Mouse (Mus musculus) WW6 (cell line): Measurements from ENCODE around the gene Ect2l.

Experiments
- DNase-seq: peaks from one replicate; pipeline ENCODE4 v3.0.0-alpha.2; 2013; ENCODE audit warnings: low read depth, low spot score

The Ect2l gene

DNA sequence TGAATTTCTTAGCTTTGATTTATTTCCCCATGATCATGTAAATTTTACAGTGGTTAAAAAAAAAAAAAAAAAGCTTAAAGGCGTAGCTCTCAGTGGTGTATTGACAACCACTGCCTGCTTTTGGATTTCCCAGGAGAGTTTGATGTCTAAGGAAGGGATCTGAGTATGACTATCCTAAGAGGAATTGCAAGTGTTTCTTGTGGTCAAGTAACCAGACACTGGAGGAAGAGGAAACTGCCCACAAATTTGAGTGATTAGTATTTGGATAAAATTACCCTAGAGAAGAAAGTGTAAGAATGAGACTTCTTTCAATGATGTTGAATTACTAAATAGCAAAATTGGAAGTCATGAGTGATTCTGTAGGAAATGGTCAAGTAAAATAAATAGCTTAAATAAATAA is 129.2 kb downstream of the Ect2l start:
- no peak for DNase-seq
